Mouse (Mus musculus): ENCODE data around the gene Rab5a.

Gene Rab5a

GRCm38 (mm10) chr17:53543591-53544324 lies 64.7 kb downstream of the Rab5a start:
- peak; percentile 55 for DNase-seq (ENCODE audit: inconsistent ontology term)

GRCm38 (mm10) chr17:53551306-53552299 lies 72.6 kb downstream of the Rab5a start:
- peak; percentile 20 for DNase-seq (ENCODE audit: inconsistent ontology term)

GRCm38 (mm10) chr17:53554088-53554487 lies 75.1 kb downstream of the Rab5a start:
- no peak for DNase-seq (ENCODE audit: inconsistent ontology term)

GRCm38 (mm10) chr17:53554813-53555212 lies 75.8 kb downstream of the Rab5a start:
- no peak for DNase-seq (ENCODE audit: inconsistent ontology term)

All from Muller cell, postnatal 12 days (primary cell).